Mouse (Mus musculus) spleen, postnatal 10 days (tissue): ENCODE measurements around the gene Maml1.

ENCODE experiments used
- DNase-seq, 2 experiments: peaks; one replicate each; pipeline ENCODE4 v3.0.0; 2021 to 2022; ENCODE audit warnings: low spot score in 2 of 2

The Maml1 gene

GRCm38 (mm10) chr11:50280053-50280452 lies 12.1 kb downstream of the Maml1 start:
- DNase-seq, result no peak

- DNase-seq, result no peak
These were observed 13.1 kb downstream of the Maml1 start for GRCm38 (mm10) chr11:50279005-50279404.

GRCm38 (mm10) chr11:50277706-50278105 lies 14.4 kb downstream of the Maml1 start:
- peak in 1 of 2 experiments; percentile 8 for DNase-seq

- no peak for DNase-seq
These were observed 15.1 kb downstream of the Maml1 start for GRCm38 (mm10) chr11:50277025-50277424.

- no peak for DNase-seq
These were observed 16.5 kb downstream of the Maml1 start for GRCm38 (mm10) chr11:50275568-50276151.

GRCm38 (mm10) chr11:50275077-50275476 lies 17.0 kb downstream of the Maml1 start:
- DNase-seq, result no peak

- DNase-seq, result no peak
These were observed 19.3 kb downstream of the Maml1 start for GRCm38 (mm10) chr11:50272819-50273218.

- no peak for DNase-seq
These were observed 22.2 kb downstream of the Maml1 start for GRCm38 (mm10) chr11:50269885-50270284.

- DNase-seq, result peak in 1 of 2 experiments; percentile 63
These were observed 22.9 kb downstream of the Maml1 start for GRCm38 (mm10) chr11:50269163-50269562.

GRCm38 (mm10) chr11:50266997-50267396 lies 25.1 kb downstream of the Maml1 start:
- DNase-seq, result no peak

GRCm38 (mm10) chr11:50265931-50266330 lies 26.2 kb downstream of the Maml1 start:
- no peak for DNase-seq

GRCm38 (mm10) chr11:50263198-50263597 lies 28.9 kb downstream of the Maml1 start:
- DNase-seq, result no peak

- DNase-seq, result peak in 1 of 2 experiments; percentile 44
These were observed 30.1 kb downstream of the Maml1 start for GRCm38 (mm10) chr11:50262020-50262419.

GRCm38 (mm10) chr11:50258310-50258709 lies 33.8 kb downstream of the Maml1 start:
- no peak for DNase-seq

GRCm38 (mm10) chr11:50256615-50257014 lies 35.5 kb downstream of the Maml1 start:
- no peak for DNase-seq

GRCm38 (mm10) chr11:50254010-50254580 lies 38.0 kb downstream of the Maml1 start:
- DNase-seq, result no peak

GRCm38 (mm10) chr11:50253393-50253792 lies 38.7 kb downstream of the Maml1 start:
- DNase-seq, result no peak

GRCm38 (mm10) chr11:50252684-50253265 lies 39.3 kb downstream of the Maml1 start:
- no peak for DNase-seq

GRCm38 (mm10) chr11:50252166-50252565 lies 39.9 kb downstream of the Maml1 start:
- DNase-seq, result no peak

GRCm38 (mm10) chr11:50248473-50249171 lies 43.5 kb downstream of the Maml1 start:
- DNase-seq, result no peak

- no peak for DNase-seq
These were observed 46.8 kb downstream of the Maml1 start for GRCm38 (mm10) chr11:50245269-50245668.

- DNase-seq, result no peak
These were observed 48.2 kb downstream of the Maml1 start for GRCm38 (mm10) chr11:50243926-50244325.
